Comparison of ENCODE assay signal across 8 mouse cellular contexts in genomic region chr15:6388146-6388545, GRCm38 (mm10). TPM values are rescaled to one million over a fixed set of nuclear protein-coding genes. Genes with fewer than 3 reads are reported as not detected.
DNase-seq lines count a peak whose midpoint lies in the region; ATAC-seq and TF ChIP-seq lines count a peak whose summit lies in the region.

No protein-coding gene starts in this region.

- TF ChIP-seq CTCF in spleen, adult 2 months (IDR thresholded peaks at IDR 0.05; ENCODE audit: extremely low read depth, insufficient read depth, insufficient read length, insufficient replicate concordance): no peak

- ATAC-seq in liver, embryonic 15.5 days (ENCODE audit: insufficient read depth): no peak

- peak; percentile 92 for DNase-seq in heart, adult 11 months
- no peak for DNase-seq in heart, adult 9 months (ENCODE audit: low spot score in 2 of 2)
- no peak for DNase-seq in spleen, adult 2 months (ENCODE audit: low read depth in 1 of 2, low spot score in 2 of 2)
- no peak for DNase-seq in spleen, adult 18-20 months
- DNase-seq in urinary bladder, postnatal 10 days (ENCODE audit: low spot score): no peak
- DNase-seq in left cerebral cortex, adult 8-10 months (ENCODE audit: low spot score in 2 of 2): no peak
- DNase-seq in urinary bladder, postnatal 14 days (ENCODE audit: low spot score): no peak

- peaks cover 3% of the 10 kb centered on the region; the same call in 1 of the 2 replicates for H3K4me1 ChIP-seq in spleen, adult 2 months (ENCODE audit: control insufficient read depth, insufficient read depth, insufficient read length)
- no peaks in the 10 kb centered on the region for H3K4me1 ChIP-seq in liver, embryonic 15.5 days (replicated peaks)

- no peaks in the 10 kb centered on the region for H3K9me3 ChIP-seq in liver, embryonic 15.5 days (replicated peaks)

- 81% methylated on average over 3 of the region's 3 CpGs for WGBS in spleen, adult 2 months
- 29% methylated on average over 3 of the region's 3 CpGs for WGBS in liver, embryonic 15.5 days (ENCODE audit: insufficient replicate concordance)

- H3K27ac ChIP-seq in spleen, adult 2 months (ENCODE audit: insufficient read depth, low read length): no peak overlapping the region
- no peak overlapping the region for H3K27ac ChIP-seq in liver, embryonic 15.5 days (replicated peaks)

- TF ChIP-seq POLR2A in spleen, adult 2 months (IDR thresholded peaks at IDR 0.05; ENCODE audit: low read depth, low read length): no peak

- no peak overlapping the region for H3K9ac ChIP-seq in liver, embryonic 15.5 days

- peak overlapping the region; percentile 18 for H3K4me3 ChIP-seq in spleen, adult 2 months (ENCODE audit: extremely low read depth, insufficient read depth, insufficient read length)
- H3K4me3 ChIP-seq in liver, embryonic 15.5 days (replicated peaks): peak overlapping the region; percentile 42

- H3K4me2 ChIP-seq in liver, embryonic 15.5 days: peak overlapping the region; percentile 23

- H3K27me3 ChIP-seq in spleen, adult 2 months (ENCODE audit: control insufficient read depth, insufficient read depth, low read length): peaks cover 4% of the 10 kb centered on the region
- H3K27me3 ChIP-seq in liver, embryonic 15.5 days: peaks cover 37% of the 10 kb centered on the region

- H3K36me3 ChIP-seq in spleen, adult 2 months (ENCODE audit: control insufficient read depth, insufficient read depth, low read length): no peaks in the 10 kb centered on the region
- no peaks in the 10 kb centered on the region for H3K36me3 ChIP-seq in liver, embryonic 15.5 days (replicated peaks)

RNA-seq across cellular contexts. Expression of gene C9, which starts 57.0 kb away (rescaled TPM):
- polyA plus RNA-seq in spleen, adult 2 months (2012; rRNA removed): not detected in 2 replicates
- 6.2 and 7.7 TPM in 2 replicates for polyA plus RNA-seq in liver, embryonic 15.5 days (2015; fragmentation: Nextera tagmentation; extraction: Ambion mirVana)
- not detected for total RNA-seq in left cerebral cortex, adult 8-10 months (2022)
